Mouse (Mus musculus): ENCODE measurements around the gene N4bp1.

GRCm38 (mm10) chr8:86918093-86918492 is 33.0 kb upstream of the N4bp1 start:
- TF ChIP-seq CTCF (IDR thresholded peaks at IDR 0.05; ENCODE audit: low read depth) (no peak), EP300 (IDR thresholded peaks at IDR 0.05; ENCODE audit: low read depth) (no peak)
